Mouse (Mus musculus) thymus, adult 18-20 months (tissue): ENCODE data around the gene Fmnl3.
A peak's percentile ranks its signal among the peaks of the same experiment; 100 is the strongest.

Experiments used
- DNase-seq, 2 experiments: peaks; one replicate each; pipeline ENCODE4 v3.0.0; 2022; ENCODE audit warnings: mixed read lengths in 2 of 2

Gene Fmnl3

DNA sequence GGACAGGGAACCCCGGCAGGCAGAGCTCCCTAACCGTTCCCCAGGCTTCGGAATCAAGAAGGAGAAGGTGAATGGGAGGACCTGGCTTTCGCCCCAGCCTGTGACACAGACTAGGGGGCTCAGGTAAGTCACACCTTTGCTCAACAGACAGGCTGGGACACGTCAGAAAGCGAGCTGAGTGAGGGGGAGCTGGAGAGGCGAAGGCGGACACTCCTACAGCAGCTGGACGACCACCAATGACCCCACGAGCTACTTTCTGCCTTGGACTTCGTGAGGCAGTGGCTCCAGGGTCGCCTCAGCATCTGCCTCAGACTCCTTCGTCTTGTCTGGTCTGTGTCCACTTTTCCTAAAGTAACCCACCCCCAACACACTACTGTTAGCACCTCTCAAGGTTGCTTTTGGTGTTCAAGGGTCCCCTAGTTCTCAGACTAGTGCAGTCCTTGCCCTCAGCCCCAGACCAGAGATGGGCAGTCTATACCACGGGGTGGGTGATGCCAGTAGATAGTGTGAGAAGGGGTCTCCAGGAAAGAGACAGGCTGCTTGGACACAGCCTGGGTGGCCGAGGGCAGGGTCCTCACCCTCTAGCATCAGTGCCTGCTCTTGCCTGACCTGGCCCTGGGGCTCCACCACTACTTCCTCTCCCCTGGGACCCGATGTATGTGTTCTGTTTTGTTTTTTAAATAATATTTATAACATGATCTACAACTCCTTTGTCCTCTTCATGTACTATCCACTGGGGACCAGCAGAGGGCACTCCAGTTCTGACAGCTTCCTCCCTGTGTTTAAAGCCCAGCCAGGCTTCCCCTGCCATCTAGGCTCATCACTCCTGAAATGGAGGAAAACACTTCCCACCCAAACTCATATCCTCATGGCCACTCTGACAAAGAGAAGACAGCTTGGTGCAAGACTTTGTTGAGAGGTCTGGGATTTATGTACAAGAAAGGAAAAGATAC is 53.7 kb downstream of the Fmnl3 start:
- DNase-seq: peak in 1 of 2 experiments; percentile 52

DNA sequence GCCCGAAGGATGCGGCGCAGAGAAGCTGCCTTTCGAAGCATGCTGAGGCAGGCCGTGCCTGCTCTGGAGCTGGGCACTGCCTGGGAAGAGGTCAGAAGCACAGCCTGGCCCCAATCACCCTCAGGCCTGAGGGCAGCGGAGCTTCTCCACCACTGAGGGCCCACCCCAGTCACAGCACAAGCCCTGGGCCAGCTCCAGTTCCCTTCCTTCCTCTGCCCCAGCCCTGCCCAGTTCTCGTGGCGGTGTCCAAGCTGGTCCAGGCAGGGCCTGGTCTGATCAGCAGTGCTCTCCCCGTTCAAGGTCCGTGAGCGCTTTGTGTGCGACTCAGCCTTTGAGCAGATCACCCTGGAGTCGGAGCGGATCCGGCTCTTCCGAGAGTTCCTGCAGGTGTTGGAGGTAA is 55.4 kb downstream of the Fmnl3 start:
- no peak for DNase-seq

DNA sequence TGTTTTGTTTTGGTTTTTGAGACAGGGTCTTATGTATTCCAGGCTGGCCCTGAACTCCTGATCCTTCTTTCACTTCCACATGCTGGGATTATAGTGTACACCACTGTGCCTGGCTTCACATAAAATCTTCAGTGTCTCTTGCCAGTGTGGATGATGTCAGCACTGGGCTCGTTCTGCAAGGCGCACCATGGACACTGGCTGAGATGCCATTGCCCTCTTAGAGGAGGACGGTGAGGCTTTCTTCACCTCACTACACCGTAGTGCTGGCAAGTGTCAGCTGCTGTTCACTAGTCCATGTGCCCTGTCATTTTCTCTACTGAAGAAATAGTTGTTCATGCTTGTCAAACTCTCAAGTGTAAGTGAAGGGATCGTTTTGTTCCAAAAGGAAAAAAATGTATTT is 59.7 kb downstream of the Fmnl3 start:
- DNase-seq: no peak

DNA sequence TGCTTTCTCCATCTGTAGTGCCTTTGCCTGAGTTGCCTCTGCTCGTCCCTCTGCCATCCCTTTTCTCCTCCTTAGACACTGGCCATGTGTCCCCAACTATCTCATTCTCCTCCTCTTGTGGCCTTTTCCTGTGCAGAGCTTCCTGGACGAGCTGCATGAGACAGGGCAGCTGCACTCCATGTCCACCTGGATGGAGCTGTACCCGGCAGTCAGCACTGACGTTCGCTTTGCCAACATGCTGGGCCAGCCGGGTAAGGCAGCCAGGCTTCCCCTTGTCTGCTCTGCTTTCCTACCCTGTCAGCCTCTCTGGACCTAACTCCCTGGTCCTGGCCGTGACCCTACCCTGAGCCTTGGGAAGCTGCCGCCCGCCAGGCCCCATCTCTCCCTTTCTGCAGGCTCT is 60.7 kb downstream of the Fmnl3 start:
- no peak for DNase-seq

DNA sequence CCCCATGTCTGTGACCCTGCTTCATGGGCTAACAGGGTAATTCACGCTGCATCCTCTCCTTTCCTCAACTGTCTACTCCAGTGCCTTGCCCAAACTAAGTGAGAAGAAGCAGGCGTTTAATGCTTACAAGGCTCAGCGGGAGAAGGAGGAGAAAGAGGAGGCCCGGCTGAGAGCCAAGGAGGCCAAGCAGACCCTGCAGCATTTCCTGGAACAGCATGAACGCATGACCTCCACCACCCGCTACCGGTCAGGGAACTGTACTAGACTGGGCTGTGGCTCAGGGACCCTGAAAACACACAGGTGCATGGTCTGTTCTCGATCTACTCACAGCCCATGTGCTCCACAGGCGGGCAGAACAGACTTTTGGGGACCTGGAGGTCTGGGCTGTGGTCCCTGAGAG is 62.8 kb downstream of the Fmnl3 start:
- no peak for DNase-seq

DNA sequence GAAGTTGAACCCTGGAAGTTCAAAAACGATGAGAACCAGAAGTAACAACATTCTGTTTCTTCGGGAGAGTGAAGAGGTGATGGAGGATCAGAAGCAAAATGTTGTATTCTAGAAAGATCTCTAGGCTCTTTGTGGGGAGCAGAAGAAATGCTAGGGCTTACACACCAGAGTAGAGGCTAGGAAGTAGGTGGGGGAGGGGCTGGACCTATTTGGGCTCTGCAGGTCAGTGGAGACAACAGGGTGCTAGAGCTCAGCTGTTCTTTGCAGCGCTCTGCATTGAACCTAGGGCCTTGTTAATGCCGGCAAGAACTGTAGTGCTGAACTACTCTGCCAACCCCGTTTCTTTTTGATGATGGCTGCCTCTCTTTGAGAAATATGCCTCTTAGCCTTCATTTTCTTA is 74.1 kb downstream of the Fmnl3 start:
- DNase-seq: no peak

DNA sequence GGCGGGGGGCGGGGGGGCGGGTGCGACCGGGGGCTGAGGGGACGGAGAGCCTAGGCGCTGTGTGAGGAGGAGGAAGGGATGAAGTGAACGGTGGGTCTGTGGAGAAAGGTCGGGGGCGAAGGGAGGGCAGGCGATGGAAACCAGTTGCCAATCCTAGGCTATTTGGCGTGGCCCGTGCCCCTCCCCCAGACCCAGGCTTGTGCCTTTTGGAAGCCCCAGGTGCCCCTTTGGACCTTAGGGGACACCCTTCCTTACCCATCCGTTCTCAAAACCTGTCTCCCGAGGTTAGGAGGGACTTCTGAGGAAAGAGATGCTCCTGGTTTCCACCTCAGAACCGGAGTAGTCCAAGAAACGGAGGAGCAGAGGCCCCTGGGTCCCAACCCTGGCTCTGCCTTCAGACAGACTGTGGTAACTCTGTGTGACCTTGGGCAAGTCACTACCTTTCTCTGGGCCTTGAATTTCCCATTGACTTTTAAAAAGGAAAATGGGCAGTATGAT is 74.7 kb downstream of the Fmnl3 start, which contains the start of gene Fam186b:
Fam186b (minus strand) TSS at position 405 of the 498 bp plus-strand sequence.
- DNase-seq: peak in 1 of 2 experiments; percentile 30

DNA sequence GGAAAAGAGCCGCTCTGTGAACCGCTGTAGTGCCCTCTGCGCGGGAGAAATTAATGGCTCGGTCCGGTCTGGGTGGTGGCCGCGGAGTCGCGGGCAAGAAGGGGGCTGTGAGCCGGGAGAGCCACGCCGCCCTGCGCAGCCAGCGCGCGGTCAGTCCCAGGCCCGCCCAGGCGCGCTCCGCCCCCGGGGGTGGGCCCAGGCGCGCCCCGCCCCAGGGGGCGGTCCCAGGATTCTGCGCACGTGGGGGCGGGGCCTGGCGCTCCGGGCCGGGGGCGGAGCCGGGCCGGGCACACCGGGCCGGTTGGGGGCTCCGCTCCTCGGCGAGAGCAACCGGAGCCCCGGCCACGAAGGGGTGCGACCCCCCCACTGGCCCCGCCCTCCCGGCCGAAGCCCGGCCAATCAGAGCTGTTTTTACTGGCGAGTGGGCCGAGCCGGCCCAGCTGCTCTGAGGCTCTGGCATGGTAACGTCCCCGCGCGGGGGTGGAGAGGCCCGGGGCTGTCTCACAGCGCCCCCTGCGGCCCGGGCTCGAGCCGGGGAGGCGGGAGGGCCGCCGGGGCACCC is 75.4 kb downstream of the Fmnl3 start, which contains the start of gene Prpf40b:
Prpf40b (plus strand) TSS at position 275 of the 562 bp plus-strand sequence.
- DNase-seq: peak; percentile 76 to 83

DNA sequence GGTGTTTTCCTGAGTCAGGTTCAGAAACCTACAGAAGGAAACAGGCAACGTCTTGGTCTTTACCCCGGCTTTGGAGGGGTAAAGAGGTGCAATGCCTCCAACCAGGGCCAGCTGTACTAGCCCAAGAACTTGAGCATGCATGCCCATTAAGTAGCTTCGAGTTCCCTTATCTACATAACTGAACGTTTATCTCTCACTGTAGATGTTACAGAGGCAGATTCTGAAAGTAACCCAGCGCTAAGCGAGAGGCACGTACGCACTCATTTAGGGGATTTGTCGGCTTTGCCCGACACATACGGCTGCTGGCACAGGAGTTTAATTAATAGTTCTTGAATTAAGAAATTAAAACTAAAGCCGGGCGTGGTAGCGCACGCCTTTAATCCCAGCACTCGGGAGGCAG is 76.0 kb downstream of the Fmnl3 start:
- no peak for DNase-seq

DNA sequence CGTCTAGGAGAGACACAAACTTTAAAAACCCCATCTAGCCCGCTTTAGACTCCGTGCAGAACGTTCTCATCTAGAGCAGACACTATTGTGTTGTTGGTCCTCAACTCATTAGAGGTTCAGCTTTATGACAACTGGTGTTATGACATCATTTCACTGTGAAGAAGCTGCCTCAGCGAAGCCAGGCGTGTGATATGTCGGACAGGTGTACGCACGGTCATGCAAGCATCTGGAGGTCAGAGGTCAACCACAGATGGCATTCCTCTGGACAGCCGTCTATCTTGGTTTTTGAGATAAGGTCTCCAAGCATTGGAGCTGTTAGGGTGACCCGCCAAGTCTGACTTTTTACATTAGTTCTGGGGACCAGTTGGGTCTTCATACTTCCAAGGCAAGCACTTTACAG is 79.7 kb downstream of the Fmnl3 start:
- no peak for DNase-seq

DNA sequence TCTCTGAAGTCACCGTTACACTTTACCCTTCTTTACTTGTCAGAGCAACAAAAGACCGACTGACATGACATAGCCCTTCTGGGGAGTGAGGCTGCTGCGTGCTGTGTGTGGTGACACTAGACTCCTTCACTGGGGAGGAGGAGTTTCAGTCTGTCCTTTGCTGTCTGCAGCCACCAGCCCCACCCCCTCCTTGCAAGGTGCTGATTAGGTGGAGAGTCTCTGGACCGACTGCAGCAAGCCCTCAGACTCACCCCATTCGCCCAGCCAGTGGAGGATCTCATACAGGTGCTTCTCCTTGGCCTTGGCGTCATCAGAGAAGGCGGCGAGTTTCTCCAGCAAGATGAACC is 85.1 kb downstream of the Fmnl3 start:
- no peak for DNase-seq

DNA sequence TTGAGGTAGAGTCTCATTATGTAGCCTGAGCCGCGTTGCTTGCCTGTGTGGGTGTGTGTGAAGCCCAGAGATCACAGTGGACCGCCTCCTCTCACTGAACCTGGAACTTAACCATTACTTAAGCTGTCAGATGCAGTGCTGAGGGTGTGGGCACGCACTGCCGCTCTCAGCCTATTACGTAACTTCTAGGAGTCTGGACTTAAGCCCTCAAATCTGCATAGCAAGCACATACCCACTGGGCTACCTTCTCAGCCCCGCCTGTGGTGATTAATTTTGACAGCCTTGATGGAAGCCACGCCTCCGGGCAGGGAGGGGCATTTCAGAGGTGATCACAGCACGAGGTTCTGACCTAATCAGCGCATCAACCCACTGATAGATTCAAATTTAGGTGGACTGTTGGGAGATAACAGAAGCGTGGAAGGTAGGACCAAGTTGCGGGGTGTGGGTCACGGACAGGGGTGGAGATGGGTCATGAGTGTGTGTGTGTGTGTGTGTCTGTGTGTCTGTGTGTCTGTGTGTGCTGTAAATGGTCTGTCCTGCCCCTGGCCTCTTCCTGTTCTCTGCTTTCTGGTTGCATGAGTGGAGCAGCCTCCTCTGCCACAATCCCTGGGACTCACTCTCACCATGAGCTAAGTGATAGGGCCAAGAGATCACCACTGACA is 85.6 kb downstream of the Fmnl3 start:
- DNase-seq: no peak

DNA sequence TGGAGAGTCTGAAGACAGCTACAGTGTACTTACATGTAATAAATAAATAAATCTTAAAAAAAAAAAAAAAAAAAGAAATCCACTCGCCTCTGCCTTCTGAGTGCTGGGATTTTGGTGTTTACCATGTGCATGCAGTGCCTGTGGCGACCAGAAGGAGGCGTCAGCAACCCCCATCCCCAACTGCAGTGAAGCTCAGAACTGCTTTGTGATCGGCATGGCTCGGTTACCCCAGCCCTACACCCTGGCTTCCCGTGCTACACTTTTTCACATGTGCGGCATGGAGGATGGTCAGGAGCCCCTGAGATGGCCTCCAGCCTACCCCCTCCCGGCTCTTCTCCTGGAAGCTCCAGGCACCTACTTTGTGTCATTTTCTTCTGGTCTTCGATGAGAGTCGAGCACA is 86.8 kb downstream of the Fmnl3 start:
- DNase-seq: no peak

DNA sequence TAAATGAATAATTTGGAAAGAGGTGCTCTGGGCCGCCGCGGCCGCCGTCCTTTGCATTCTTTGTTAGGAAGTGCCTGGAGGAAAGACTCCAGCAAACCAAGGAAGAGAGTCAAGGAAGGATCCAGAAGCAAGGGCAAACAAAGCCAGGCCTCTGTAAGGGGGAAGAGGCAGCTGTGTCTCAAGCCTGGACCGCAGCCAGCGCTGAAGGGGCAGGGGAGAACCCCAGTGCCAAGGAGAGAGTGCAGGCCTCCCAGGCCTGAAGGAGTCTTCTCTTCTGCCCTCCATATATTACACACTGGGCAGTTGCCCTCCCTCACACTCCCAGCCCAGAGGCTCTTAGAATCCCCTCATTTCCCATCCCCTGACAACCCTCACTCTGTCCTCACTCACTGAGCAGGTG is 92.0 kb downstream of the Fmnl3 start:
- no peak for DNase-seq

DNA sequence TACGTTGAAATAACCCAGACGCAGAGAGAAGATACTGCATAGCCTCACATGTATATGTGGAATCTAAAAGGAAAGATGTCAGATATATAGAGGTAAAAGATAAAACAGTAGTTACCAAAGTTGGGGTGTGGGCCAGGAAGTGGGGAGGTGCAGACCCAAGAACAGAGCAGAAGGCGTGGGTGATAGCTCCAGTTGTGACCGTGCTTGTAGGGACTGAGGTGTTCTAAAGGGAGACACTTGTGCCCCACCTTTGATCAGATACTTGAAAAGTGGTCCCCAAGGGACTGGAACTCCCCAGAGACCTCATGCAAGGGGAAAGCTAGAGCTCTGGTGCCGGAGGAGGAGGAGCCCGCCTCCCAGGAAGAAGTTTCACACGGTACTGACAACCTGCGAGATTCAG is 94.2 kb downstream of the Fmnl3 start:
- no peak for DNase-seq
